Mouse (Mus musculus) myocyte (in vitro differentiated cells): Measurements from ENCODE around the gene Abhd14b. TPM values are rescaled to one million over a fixed set of nuclear protein-coding genes. Genes with fewer than 3 reads are reported as not detected.

Experiments
- H3K27me3 ChIP-seq: one replicate; pipeline ENCODE4 v1.6.1; 2011; ENCODE audit not compliant: control insufficient read depth, insufficient read depth, insufficient read length
- H3K36me3 ChIP-seq: one replicate; pipeline ENCODE4 v1.6.1; 2011; ENCODE audit not compliant: control insufficient read depth, insufficient read depth
- H3K4me2 ChIP-seq: one replicate; pipeline ENCODE4 v1.6.1; 2011; ENCODE audit warnings: low read depth, control low read depth
- H3K4me3 ChIP-seq: one replicate; pipeline ENCODE4 v1.5.1; 2011; ENCODE audit warnings: mild to moderate bottlenecking, control low read depth, moderate library complexity
- H3K79me2 ChIP-seq: one replicate; pipeline ENCODE4 v1.6.1; 2011; ENCODE audit not compliant: control insufficient read depth, insufficient read depth
- H3ac ChIP-seq: one replicate; pipeline ENCODE4 v1.6.1; 2011; ENCODE audit not compliant: control insufficient read depth, insufficient read length
- CEBPB ChIP-seq: IDR thresholded peaks from 2 replicates; pipeline ENCODE4 v1.6.1; 2011; ENCODE audit warnings: mild to moderate bottlenecking, moderate library complexity; ENCODE audit not compliant: poor library complexity, insufficient read depth, severe bottlenecking
- E2F4 ChIP-seq: IDR thresholded peaks from one replicate; pipeline ENCODE4 v1.6.1; 2011; ENCODE audit warnings: mild to moderate bottlenecking, control low read depth, moderate library complexity; ENCODE audit not compliant: insufficient read depth
- MAX ChIP-seq: IDR thresholded peaks from one replicate; pipeline ENCODE4 v1.6.1; 2011; ENCODE audit warnings: low read depth, mild to moderate bottlenecking, control low read depth
- MYOD1 ChIP-seq, 3 experiments: IDR thresholded peaks; one replicate each; pipeline ENCODE4 v1.6.1; 2011; ENCODE audit warnings: control low read depth in 2 of 3, low read depth in 2 of 3, mild to moderate bottlenecking in 2 of 3, moderate library complexity in 1 of 3; ENCODE audit not compliant: insufficient read length in 2 of 3, control insufficient read depth in 1 of 3
- MYOG ChIP-seq, 3 experiments: IDR thresholded peaks; one replicate each; pipeline ENCODE4 v1.6.1; 2011; ENCODE audit warnings: control low read depth in 2 of 3, low read depth in 2 of 3, mild to moderate bottlenecking in 2 of 3; ENCODE audit not compliant: insufficient read length in 2 of 3, control insufficient read depth in 1 of 3, insufficient read depth in 1 of 3
- POLR2A ChIP-seq: IDR thresholded peaks from one replicate; pipeline ENCODE4 v1.6.1; 2011; ENCODE audit warnings: low read depth, mild to moderate bottlenecking, control low read depth, moderate library complexity; ENCODE audit not compliant: insufficient read length
- POLR2AphosphoS2 ChIP-seq: IDR thresholded peaks from one replicate; pipeline ENCODE4 v1.6.1; 2011; ENCODE audit warnings: low read depth, control low read depth; ENCODE audit not compliant: insufficient read length
- REST ChIP-seq: IDR thresholded peaks from one replicate; pipeline ENCODE4 v1.6.1; 2011; ENCODE audit warnings: mild to moderate bottlenecking, control low read depth, moderate library complexity; ENCODE audit not compliant: insufficient read depth, insufficient read length
- SRF ChIP-seq: IDR thresholded peaks from one replicate; pipeline ENCODE4 v1.6.1; 2011; ENCODE audit warnings: low read depth; ENCODE audit not compliant: control insufficient read depth, insufficient read length
- TCF12 ChIP-seq: IDR thresholded peaks from one replicate; pipeline ENCODE4 v1.6.1; 2011; ENCODE audit warnings: mild to moderate bottlenecking, control low read depth; ENCODE audit not compliant: poor library complexity, insufficient read depth, severe bottlenecking
- TCF3 ChIP-seq: IDR thresholded peaks from one replicate; pipeline ENCODE4 v1.6.1; 2011; ENCODE audit warnings: low read depth, control low read depth; ENCODE audit not compliant: insufficient read length
- USF1 ChIP-seq: IDR thresholded peaks from one replicate; pipeline ENCODE4 v1.6.1; 2011; ENCODE audit warnings: low read depth, mild to moderate bottlenecking, control low read depth, moderate library complexity
- polyA plus RNA-seq: library from polyadenylated mRNA; unstranded; fragments of >200 nt; fragmentation: generic; extraction: Trizol; gene quantifications from one replicate; pipeline ENCODE4 v1.2.1, GENCODE M21; 2012; ENCODE audit warnings: missing spikeins

The Abhd14b gene
- polyA plus RNA-seq, 1 experiment, result 4.2 TPM

GRCm38 (mm10) chr9:106465571-106466200, 18.4 kb downstream of the Abhd14b start, which contains the start of gene Gpr62:
Gene Gpr62 (minus strand): TSS chr9:106465938.
- Histone ChIP-seq H3ac (no peak within 1 kb of the TSS), H3K4me2 (no peak within 1 kb of the TSS), H3K4me3 (no peak within 1 kb of the TSS), H3K27me3 (no peaks in the 10 kb centered on the region), H3K36me3 (peaks cover 5% of the 10 kb centered on the region), H3K79me2 (no peaks in the 10 kb centered on the region)
- no peak for TF ChIP-seq REST
- TF ChIP-seq POLR2AphosphoS2, result peak; percentile 73
- TF ChIP-seq MYOG (IDR thresholded peaks at IDR 0.05; ENCODE audit: control insufficient read depth in 1 of 3, insufficient read depth in 1 of 3, insufficient read length in 2 of 3, low read depth in 2 of 3), result peak in 1 of 3 experiments; percentile 12

DNA sequence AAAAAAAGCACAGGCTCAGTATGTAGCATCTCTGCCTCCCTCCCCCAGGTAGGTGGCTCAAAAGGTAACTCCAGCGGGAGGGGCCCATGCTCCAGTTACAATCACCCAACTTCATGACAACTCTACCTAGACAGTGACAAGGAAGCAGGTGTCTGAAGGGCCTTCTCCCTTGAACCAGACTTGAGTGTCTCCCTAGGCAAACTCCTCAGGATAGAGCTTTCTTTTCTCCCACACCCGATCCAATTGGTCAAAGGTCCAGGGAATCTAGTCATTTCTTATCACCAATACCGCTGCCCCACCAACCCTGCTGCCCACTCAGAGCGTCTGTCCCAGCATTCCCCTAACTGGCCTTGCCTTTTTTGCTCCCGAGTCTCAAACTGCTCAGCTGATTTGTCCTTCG, 19.5 kb downstream of the Abhd14b start:
- TF ChIP-seq MYOD1 (IDR thresholded peaks at IDR 0.05; ENCODE audit: control insufficient read depth in 1 of 3, insufficient read length in 2 of 3, low read depth in 2 of 3) (no peak), REST (no peak), CEBPB (no peak), POLR2AphosphoS2 (no peak), TCF12 (no peak), E2F4 (no peak), MYOG (IDR thresholded peaks at IDR 0.05; ENCODE audit: control insufficient read depth in 1 of 3, insufficient read depth in 1 of 3, insufficient read length in 2 of 3, low read depth in 2 of 3) (no peak), TCF3 (no peak), POLR2A (no peak), MAX (no peak), SRF (no peak), USF1 (no peak)
- no peak overlapping the region for H3K4me2 ChIP-seq
- no peaks in the 10 kb centered on the region for H3K27me3 ChIP-seq
- H3K36me3 ChIP-seq, result peaks cover 5% of the 10 kb centered on the region
- no peak overlapping the region for H3ac ChIP-seq
- H3K79me2 ChIP-seq, result no peaks in the 10 kb centered on the region
- no peak overlapping the region for H3K4me3 ChIP-seq

GRCm38 (mm10) chr9:106467746-106468145, 20.5 kb downstream of the Abhd14b start:
- Histone ChIP-seq H3ac (no peak overlapping the region), H3K4me2 (no peak overlapping the region), H3K4me3 (no peak overlapping the region), H3K27me3 (no peaks in the 10 kb centered on the region), H3K79me2 (no peaks in the 10 kb centered on the region), H3K36me3 (peaks cover 5% of the 10 kb centered on the region)
- TF ChIP-seq TCF3 (no peak), POLR2AphosphoS2 (peak; percentile 50)

GRCm38 (mm10) chr9:106469317-106469716, 22.1 kb downstream of the Abhd14b start:
- H3K79me2 ChIP-seq, result peaks cover 5% of the 10 kb centered on the region
- no peak overlapping the region for H3K4me2 ChIP-seq
- no peak overlapping the region for H3K4me3 ChIP-seq
- TF ChIP-seq POLR2AphosphoS2, result peak; percentile 58
- TF ChIP-seq POLR2A, result peak; percentile 22
- no peak for TF ChIP-seq E2F4
- peak in 1 of 3 experiments; percentile 2 for TF ChIP-seq MYOD1 (IDR thresholded peaks at IDR 0.05; ENCODE audit: control insufficient read depth in 1 of 3, insufficient read length in 2 of 3, low read depth in 2 of 3)
- no peaks in the 10 kb centered on the region for H3K27me3 ChIP-seq
- peaks cover 2% of the 10 kb centered on the region for H3K36me3 ChIP-seq
- no peak overlapping the region for H3ac ChIP-seq

GRCm38 (mm10) chr9:106469776-106470175, 22.5 kb downstream of the Abhd14b start:
- no peaks in the 10 kb centered on the region for H3K27me3 ChIP-seq
- peaks cover 5% of the 10 kb centered on the region for H3K79me2 ChIP-seq
- no peaks in the 10 kb centered on the region for H3K36me3 ChIP-seq
- no peak for TF ChIP-seq TCF3
- peak; percentile 87 for TF ChIP-seq POLR2AphosphoS2
- TF ChIP-seq MAX, result no peak
- no peak for TF ChIP-seq MYOD1 (IDR thresholded peaks at IDR 0.05; ENCODE audit: control insufficient read depth in 1 of 3, insufficient read length in 2 of 3, low read depth in 2 of 3)
- no peak overlapping the region for H3K4me2 ChIP-seq
- H3ac ChIP-seq, result no peak overlapping the region
- H3K4me3 ChIP-seq, result no peak overlapping the region

DNA sequence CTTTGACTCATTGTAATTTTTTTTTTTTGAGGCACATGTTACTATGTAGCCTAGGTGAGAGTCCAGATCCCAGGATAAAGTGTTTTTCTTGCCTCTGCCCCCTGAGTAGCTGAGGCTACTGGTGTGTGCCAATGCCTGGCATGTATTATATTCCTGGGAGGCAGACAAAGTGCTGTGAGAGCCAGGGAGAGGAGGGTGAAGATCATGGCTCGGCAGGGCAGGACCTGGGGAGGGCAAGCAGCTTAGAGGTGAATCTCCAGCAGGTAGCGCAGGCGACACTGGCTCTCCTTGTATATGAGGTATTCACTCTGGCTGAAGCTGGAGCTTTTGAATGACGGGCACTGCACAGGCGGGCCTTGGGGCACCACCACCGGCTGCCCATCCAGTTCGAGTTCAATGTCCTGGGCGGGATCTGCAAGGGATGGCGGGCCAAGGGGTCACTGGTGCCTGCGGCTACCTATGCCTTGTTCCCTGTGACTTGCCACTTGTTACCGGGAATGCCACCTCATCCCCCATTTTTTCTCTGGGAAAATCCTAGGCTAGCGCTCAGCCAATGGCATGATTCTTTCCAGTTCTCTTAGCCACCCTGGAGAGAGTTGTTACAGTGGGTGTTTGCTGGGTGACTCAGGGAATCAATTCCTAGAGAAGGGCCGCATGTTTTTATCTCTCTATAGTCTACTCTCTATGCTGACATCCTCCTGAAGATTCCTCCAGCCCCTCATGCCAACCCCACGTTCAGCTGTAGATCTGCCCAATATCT, 23.9 kb downstream of the Abhd14b start:
- TF ChIP-seq POLR2AphosphoS2, result no peak
- TF ChIP-seq USF1, result no peak
- no peak for TF ChIP-seq REST
- TF ChIP-seq POLR2A, result no peak
- TF ChIP-seq E2F4, result no peak
- no peak for TF ChIP-seq TCF3
- TF ChIP-seq MYOG (IDR thresholded peaks at IDR 0.05; ENCODE audit: control insufficient read depth in 1 of 3, insufficient read depth in 1 of 3, insufficient read length in 2 of 3, low read depth in 2 of 3), result no peak
- TF ChIP-seq CEBPB, result no peak
- no peak for TF ChIP-seq MYOD1 (IDR thresholded peaks at IDR 0.05; ENCODE audit: control insufficient read depth in 1 of 3, insufficient read length in 2 of 3, low read depth in 2 of 3)
- TF ChIP-seq TCF12, result no peak
- TF ChIP-seq MAX, result no peak
- no peak for TF ChIP-seq SRF
- no peak overlapping the region for H3ac ChIP-seq
- no peaks in the 10 kb centered on the region for H3K36me3 ChIP-seq
- H3K4me3 ChIP-seq, result no peak overlapping the region
- H3K27me3 ChIP-seq, result no peaks in the 10 kb centered on the region
- peaks cover 5% of the 10 kb centered on the region for H3K79me2 ChIP-seq
- H3K4me2 ChIP-seq, result no peak overlapping the region
